Comparison of ENCODE assay signal across 29 mouse cellular contexts in genomic region chr2:154803372-154803771, GRCm38 (mm10). TPM values are rescaled to one million over a fixed set of nuclear protein-coding genes. Genes with fewer than 3 reads are reported as not detected.
"Had no signal": no experiment of that assay in that cellular context is flagged by ENCODE, and none has a peak within 500 bp of the region (broad histone marks: within the 10 kb centered on the region; RNA-seq: fewer than 3 reads in every experiment).

No protein-coding gene starts in this region.

- H3K4me3 ChIP-seq: limb, embryonic 10.5 days; limb, embryonic 13.5 days had no signal

- H3K9me3 ChIP-seq: limb, embryonic 10.5 days; limb, embryonic 13.5 days had no signal

- H3K27me3 ChIP-seq: limb, embryonic 13.5 days had no signal

- H3K9ac ChIP-seq: limb, embryonic 13.5 days had no signal

- DNase-seq: kidney, adult 18-20 months; kidney, adult 9 months; kidney, postnatal 14 days; kidney, postnatal 4 days; lung, adult 18-20 months; lung, postnatal 14 days; lung, postnatal 4 days; midbrain, embryonic 14.5 days; thymus, adult 18-20 months; thymus, postnatal 36 days had no signal

- H3K4me2 ChIP-seq: limb, embryonic 13.5 days; midbrain, embryonic 11.5 days had no signal

- H3K27ac ChIP-seq: limb, embryonic 10.5 days; limb, embryonic 13.5 days had no signal

RNA-seq across cellular contexts. Expression of gene a, which starts 12.2 kb away (rescaled TPM):
- total RNA-seq: layer of hippocampus, adult 18-20 months; left cerebral cortex, adult 18-20 months; left cerebral cortex, postnatal 25 days; liver, adult 2 months; megakaryocyte progenitor cell, adult 5-6 weeks; megakaryocyte-erythroid progenitor cell, adult 5-6 weeks; midbrain, postnatal 0 days had no signal
- polyA plus RNA-seq: liver, adult 2 months; neural tube, embryonic 14.5 days; spleen, adult 2 months; urinary bladder, adult 2 months had no signal

RNA-seq across cellular contexts. Expression of gene Gm14214, which starts 33.5 kb away (rescaled TPM):
- total RNA-seq: layer of hippocampus, adult 18-20 months; layer of hippocampus, postnatal 14 days; left cerebral cortex, adult 18-20 months; left cerebral cortex, postnatal 25 days; liver, adult 2 months; megakaryocyte progenitor cell, adult 5-6 weeks; megakaryocyte-erythroid progenitor cell, adult 5-6 weeks; midbrain, postnatal 0 days had no signal
- polyA plus RNA-seq: kidney, embryonic 16.5 days; limb, embryonic 10.5 days; limb, embryonic 13.5 days; liver, adult 2 months; midbrain, embryonic 11.5 days; midbrain, embryonic 14.5 days; midbrain, postnatal 0 days; neural tube, embryonic 11.5 days; neural tube, embryonic 14.5 days; small intestine, adult 2 months; spleen, adult 2 months; stomach, embryonic 16.5 days; testis, adult 2 months; urinary bladder, adult 2 months had no signal
